Mouse (Mus musculus) testis, adult 2 months (tissue): ENCODE data around the gene Eif4e1b.

Experiments used
- CTCF ChIP-seq: fragments of 200-500 bp; IDR thresholded peaks from 2 replicates; pipeline ENCODE4 v1.5.1; 2012; ENCODE audit warnings: low read depth, mild to moderate bottlenecking, inconsistent platforms, low read length, moderate library complexity; ENCODE audit not compliant: control insufficient read depth, insufficient read depth, insufficient replicate concordance
- POLR2A ChIP-seq: fragments of 200-500 bp; IDR thresholded peaks from 2 replicates; pipeline ENCODE4 v1.6.1; 2012; ENCODE audit warnings: low read depth, mild to moderate bottlenecking, inconsistent platforms, low read length, moderate library complexity; ENCODE audit not compliant: control insufficient read depth

DNA sequence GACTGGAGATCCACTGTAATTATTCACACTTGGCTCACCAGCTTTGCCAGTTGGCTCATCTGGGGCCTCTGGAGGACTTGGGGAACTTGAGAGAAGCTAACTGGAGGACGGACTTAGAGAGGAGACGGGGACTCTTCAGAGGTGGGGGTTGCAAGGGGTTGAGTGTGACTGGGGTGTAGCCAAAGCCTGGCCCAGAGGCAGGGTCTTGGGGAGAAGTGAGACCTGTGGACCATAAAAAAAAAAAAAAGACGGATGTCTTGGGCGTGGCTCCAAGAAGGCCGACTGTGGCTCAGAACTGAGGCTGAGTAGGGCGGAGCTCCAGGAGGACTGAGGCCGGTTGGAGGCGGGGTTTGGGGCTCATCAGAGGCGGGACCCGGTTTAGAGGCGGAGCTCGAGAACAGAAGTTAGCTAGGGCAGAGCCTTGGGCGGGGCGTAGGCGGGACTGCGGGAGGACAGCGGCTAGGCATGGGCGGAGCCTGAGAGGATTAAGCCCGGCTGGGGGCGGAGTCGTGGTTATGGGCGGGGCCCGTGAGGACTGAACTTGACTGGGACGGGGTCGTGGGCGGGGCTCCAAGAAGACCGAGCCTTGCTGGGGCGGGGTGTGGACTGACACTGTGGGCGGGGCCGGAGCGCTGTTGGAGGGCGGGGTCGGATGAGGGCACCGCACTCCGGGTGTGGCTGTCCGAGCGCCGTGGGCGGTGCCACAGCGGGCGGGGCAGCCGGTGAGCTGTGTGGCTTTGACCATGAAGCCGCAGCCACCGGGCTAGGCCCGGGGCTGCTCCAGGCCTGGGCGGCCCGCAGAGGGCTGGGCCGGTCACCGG is 5.2 kb downstream of the Eif4e1b start, which contains the start of gene Tspan17:
- peak; percentile 54 for TF ChIP-seq POLR2A
- no peak for TF ChIP-seq CTCF
